Mouse (Mus musculus) heart, adult 2 months (tissue): ENCODE measurements around the gene Gja10.

Experiments used
- CTCF ChIP-seq: fragments of 200-600 bp; IDR thresholded peaks from 2 replicates; pipeline ENCODE4 v1.8.1; 2022; ENCODE audit warnings: antibody characterized with exemption, mild to moderate bottlenecking, moderate library complexity
- EP300 ChIP-seq: fragments of 200-500 bp; IDR thresholded peaks from 2 replicates; pipeline ENCODE4 v1.6.1; 2011; ENCODE audit warnings: low read depth, low read length, control low read depth; ENCODE audit not compliant: insufficient read depth

DNA sequence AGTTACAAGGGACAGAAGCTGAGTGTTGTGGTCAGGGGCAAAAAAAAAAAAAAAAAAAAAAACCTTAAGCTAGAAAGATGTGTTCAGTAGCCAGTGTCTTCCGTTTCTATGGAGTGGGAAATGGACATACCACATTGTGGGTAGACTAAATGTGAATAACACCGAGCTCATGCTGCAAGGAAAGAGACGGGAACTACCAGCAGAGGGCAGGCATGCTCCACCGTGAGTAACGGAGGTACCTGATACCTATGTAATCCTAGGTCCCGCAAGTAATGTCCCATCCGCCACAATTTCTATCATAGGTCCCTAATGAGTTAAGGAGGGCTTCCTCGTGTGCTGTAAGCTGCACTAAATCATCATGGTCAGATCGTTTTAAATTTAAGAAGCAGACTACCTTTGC, 16.0 kb downstream of the Gja10 start:
- TF ChIP-seq CTCF: peak; percentile 78
- TF ChIP-seq EP300: 0 out of 2 replicates have a peak, but pooled peaks have one; percentile 57
